Mouse (Mus musculus) layer of hippocampus, adult 11-12 months (tissue): ENCODE measurements at regions not wholly inside any gene's neighbourhood (a gene's known extent, or its start where the extent isn't known, plus 50 kb on each side); places are given as distances from the start of the nearest gene placed in this dataset.

ENCODE experiments used
- DNase-seq: peaks from one replicate; pipeline ENCODE4 v3.0.0; 2022; ENCODE audit warnings: low spot score

- no peak for DNase-seq
These were observed 50.9 kb upstream of the Cbln4 start for GRCm38 (mm10) chr2:172094159-172094558.

GRCm38 (mm10) chr2:172103881-172104655 is 60.8 kb upstream of the Cbln4 start:
- DNase-seq, result no peak

- no peak for DNase-seq
These were observed 62.0 kb upstream of the Cbln4 start for GRCm38 (mm10) chr2:172105241-172105640.

DNA sequence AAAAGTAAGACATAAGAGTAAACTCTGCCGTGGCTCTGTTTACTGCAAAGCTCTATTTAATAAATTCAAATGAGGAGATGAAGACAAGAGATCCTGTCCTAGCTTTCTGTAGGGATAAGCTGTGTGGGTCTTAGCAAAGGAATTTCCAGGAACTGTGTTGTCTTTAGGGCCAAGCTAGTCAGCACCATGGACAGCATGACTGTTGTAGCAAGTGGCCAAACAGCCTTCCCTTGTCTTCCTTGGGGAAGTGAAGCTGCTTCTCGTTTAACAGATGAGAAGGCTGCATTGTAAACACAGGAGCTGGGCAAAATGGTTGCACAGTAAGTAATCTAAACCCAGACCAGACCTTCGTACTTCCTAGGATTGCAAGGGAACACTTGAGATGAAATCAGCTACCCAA is 67.4 kb upstream of the Cbln4 start:
- DNase-seq, result no peak

GRCm38 (mm10) chr2:172113639-172114038 is 70.4 kb upstream of the Cbln4 start:
- no peak for DNase-seq

GRCm38 (mm10) chr2:172115604-172116206 is 72.4 kb upstream of the Cbln4 start:
- no peak for DNase-seq

DNA sequence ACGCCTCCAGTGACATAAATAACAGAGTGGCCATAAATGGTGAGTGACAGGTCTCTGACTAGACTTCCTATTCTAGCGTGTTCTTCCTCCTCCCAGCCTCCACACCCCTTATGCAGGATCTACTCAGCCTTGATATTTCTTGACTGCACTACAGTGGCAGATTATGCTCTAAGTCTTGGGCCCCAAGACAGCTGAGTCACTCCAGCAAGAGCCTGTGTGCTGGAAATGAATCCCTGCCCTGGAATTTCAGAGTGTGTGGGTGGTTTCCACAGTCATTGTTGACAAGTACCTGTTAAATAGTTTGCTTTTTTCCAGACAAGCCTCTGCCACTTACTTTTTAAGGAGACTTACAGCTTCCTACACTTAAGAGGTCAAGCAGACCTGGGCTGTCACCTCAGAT is 84.3 kb upstream of the Cbln4 start:
- no peak for DNase-seq

DNA sequence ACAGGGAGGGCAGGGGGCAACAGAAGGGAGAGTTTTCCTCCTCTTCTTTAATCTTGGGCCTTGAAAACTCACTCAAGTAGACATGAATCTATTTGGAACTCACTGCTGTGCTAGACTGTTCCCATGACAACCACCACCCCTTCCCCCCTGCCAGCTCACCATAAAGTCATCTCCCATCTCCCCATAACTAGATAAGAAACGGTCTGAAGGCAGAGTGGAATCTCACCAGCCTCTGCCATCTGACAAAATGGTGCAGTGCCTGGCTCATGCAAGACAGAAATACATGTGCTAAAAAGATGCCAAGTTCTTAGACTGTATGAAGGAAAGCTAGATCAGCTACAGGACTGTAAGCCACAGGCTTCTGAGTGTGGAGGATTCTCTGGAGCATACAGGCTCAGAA is 88.0 kb upstream of the Cbln4 start:
- DNase-seq, result no peak

GRCm38 (mm10) chr2:172132623-172133332 is 89.5 kb upstream of the Cbln4 start:
- peak; percentile 23 for DNase-seq

- DNase-seq, result peak; percentile 22
These were observed 96.8 kb upstream of the Cbln4 start for GRCm38 (mm10) chr2:172140080-172140479.

- DNase-seq, result no peak
These were observed 100.0 kb upstream of the Cbln4 start for GRCm38 (mm10) chr2:172143269-172143668.

GRCm38 (mm10) chr2:172148736-172149135 is 99.6 kb upstream of the Mc3r start:
- DNase-seq, result no peak

- DNase-seq, result no peak
These were observed 98.6 kb upstream of the Mc3r start for GRCm38 (mm10) chr2:172149734-172150133.

GRCm38 (mm10) chr2:172150898-172151297 is 97.4 kb upstream of the Mc3r start:
- DNase-seq, result no peak

DNA sequence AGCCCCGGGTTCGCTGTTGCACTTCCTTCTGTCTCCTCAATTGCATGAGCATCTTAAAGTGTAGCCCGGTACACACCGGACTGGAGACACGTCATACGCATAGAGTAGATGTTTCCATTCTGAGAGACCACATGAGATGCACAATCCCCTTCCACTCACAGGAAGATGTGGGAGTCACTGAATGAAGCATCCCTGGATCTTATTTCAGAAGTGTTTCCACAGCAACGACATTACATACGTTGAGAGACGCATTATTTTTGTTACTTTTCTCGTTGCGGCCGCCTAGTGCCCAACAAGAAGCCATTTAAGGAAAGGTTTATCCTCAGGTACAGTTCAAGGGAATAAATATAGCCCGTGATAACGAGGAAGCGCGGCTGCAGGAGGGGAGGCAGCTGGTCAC is 88.4 kb upstream of the Mc3r start:
- no peak for DNase-seq

- no peak for DNase-seq
These were observed 70.9 kb upstream of the Mc3r start for GRCm38 (mm10) chr2:172177371-172177770.

- DNase-seq, result no peak
These were observed 69.0 kb upstream of the Mc3r start for GRCm38 (mm10) chr2:172179301-172179700.

DNA sequence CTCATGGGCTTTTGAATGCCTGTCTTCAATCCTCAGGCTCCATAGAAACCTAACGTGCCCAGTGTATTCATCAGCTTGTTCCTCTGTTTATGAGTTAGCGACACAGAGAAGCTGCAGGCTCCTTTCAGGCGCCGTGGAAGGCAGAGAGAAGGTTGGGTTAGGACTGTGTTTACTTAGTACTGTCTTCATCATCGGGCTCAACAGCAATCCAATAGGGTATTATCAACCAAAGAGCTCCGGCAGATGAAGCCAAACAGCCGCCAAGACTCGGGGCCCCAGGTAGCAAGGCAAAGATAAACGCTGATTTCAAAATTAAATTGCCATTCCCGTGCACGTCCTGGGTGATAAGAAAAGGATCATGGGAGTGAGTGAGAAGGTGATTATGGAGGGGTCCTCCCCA is 50.5 kb upstream of the Mc3r start:
- no peak for DNase-seq
